Mouse (Mus musculus): Measurements from ENCODE around the gene Fig4. TPM values are rescaled to one million over a fixed set of nuclear protein-coding genes. Genes with fewer than 3 reads are reported as not detected.

Fig4 gene
- polyA plus RNA-seq, 1 experiment from 2014 or later, result 18.1 TPM

DNA sequence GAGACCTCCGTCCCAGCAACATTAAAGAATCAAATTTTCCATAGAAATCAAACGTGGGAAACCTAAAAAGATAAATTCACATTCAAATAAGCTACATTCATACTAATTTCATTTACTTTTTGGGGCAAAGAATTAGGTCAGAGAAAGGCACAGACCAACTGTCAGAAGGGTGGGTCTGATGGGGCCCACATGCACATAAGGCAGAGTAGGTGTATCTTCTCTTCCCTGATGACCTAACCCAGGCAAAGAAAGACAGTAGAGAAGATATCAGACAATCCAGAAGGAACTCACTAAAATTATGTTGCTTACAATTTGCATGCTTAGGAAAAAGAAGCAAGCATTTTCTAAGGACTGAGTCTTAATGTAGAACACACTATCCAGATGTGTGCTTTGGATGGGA, 67.9 kb downstream of the Fig4 start:
- H3K27ac ChIP-seq (ENCODE audit: low read length), result no peak overlapping the region
- ATAC-seq, result no peak
- no peak overlapping the region for H3K9ac ChIP-seq (replicated peaks; ENCODE audit: low read depth)
- 0 out of 2 replicates have a peak, but pooled peaks cover 3% of the 10 kb centered on the region for H3K36me3 ChIP-seq (ENCODE audit: insufficient read depth, low read length)
- TF ChIP-seq EP300 (IDR thresholded peaks at IDR 0.05) (no peak), CTCF (IDR thresholded peaks at IDR 0.05) (no peak)
- no peak overlapping the region for H3K4me2 ChIP-seq (replicated peaks; ENCODE audit: low read depth, low read length)
- DNase-seq (ENCODE audit: low spot score), result no peak
- H3K9me3 ChIP-seq (ENCODE audit: low read length), result no peaks in the 10 kb centered on the region
- H3K4me3 ChIP-seq (ENCODE audit: low read depth, low read length), result no peak overlapping the region
- 95% methylated on average over 2 of the region's 2 CpGs for WGBS
- no peaks in the 10 kb centered on the region for H3K27me3 ChIP-seq (replicated peaks; ENCODE audit: insufficient read depth, low read length)
- H3K4me1 ChIP-seq (ENCODE audit: insufficient read depth, low read depth, low read length), result no peaks in the 10 kb centered on the region

GRCm38 (mm10) chr10:41234552-41234951, 68.5 kb downstream of the Fig4 start:
- Histone ChIP-seq H3K9ac (replicated peaks; ENCODE audit: low read depth) (no peak overlapping the region), H3K4me1 (ENCODE audit: insufficient read depth, low read depth, low read length) (no peaks in the 10 kb centered on the region)
- TF ChIP-seq CTCF (IDR thresholded peaks at IDR 0.05) (no peak), EP300 (IDR thresholded peaks at IDR 0.05) (no peak)

GRCm38 (mm10) chr10:41233140-41233539, 69.9 kb downstream of the Fig4 start:
- ATAC-seq, result no peak

More at GRCm38 (mm10) chr10:41234552-41234951, 68.5 kb downstream of the Fig4 start:
- WGBS, result 69% methylated on average over 9 of the region's 9 CpGs
- no peak for DNase-seq (ENCODE audit: low spot score)
- Histone ChIP-seq H3K27me3 (replicated peaks; ENCODE audit: insufficient read depth, low read length) (no peaks in the 10 kb centered on the region), H3K4me2 (replicated peaks; ENCODE audit: low read depth, low read length) (no peak overlapping the region), H3K36me3 (ENCODE audit: insufficient read depth, low read length) (0 out of 2 replicates have a peak, but pooled peaks cover under 1% of the 10 kb centered on the region), H3K27ac (ENCODE audit: low read length) (no peak overlapping the region), H3K9me3 (ENCODE audit: low read length) (no peaks in the 10 kb centered on the region), H3K4me3 (ENCODE audit: low read depth, low read length) (no peak overlapping the region)
- ATAC-seq, result no peak

GRCm38 (mm10) chr10:41231163-41231835, 71.8 kb downstream of the Fig4 start:
- Histone ChIP-seq H3K4me3 (ENCODE audit: low read depth, low read length) (no peak overlapping the region), H3K27ac (ENCODE audit: low read length) (no peak overlapping the region), H3K9me3 (ENCODE audit: low read length) (no peaks in the 10 kb centered on the region), H3K27me3 (replicated peaks; ENCODE audit: insufficient read depth, low read length) (no peaks in the 10 kb centered on the region), H3K4me1 (ENCODE audit: insufficient read depth, low read depth, low read length) (no peaks in the 10 kb centered on the region), H3K4me2 (replicated peaks; ENCODE audit: low read depth, low read length) (no peak overlapping the region), H3K9ac (replicated peaks; ENCODE audit: low read depth) (no peak overlapping the region), H3K36me3 (ENCODE audit: insufficient read depth, low read length) (no peaks in the 10 kb centered on the region)
- 78% methylated on average over 6 of the region's 6 CpGs for WGBS
- no peak for TF ChIP-seq CTCF (IDR thresholded peaks at IDR 0.05)
- TF ChIP-seq EP300 (IDR thresholded peaks at IDR 0.05), result no peak
- DNase-seq (ENCODE audit: low spot score) (no peak), ATAC-seq (no peak)

More at GRCm38 (mm10) chr10:41233140-41233539, 69.9 kb downstream of the Fig4 start:
- TF ChIP-seq CTCF (IDR thresholded peaks at IDR 0.05) (no peak), EP300 (IDR thresholded peaks at IDR 0.05) (no peak)
- Histone ChIP-seq H3K36me3 (ENCODE audit: insufficient read depth, low read length) (no peaks in the 10 kb centered on the region), H3K4me3 (ENCODE audit: low read depth, low read length) (no peak overlapping the region), H3K4me1 (ENCODE audit: insufficient read depth, low read depth, low read length) (no peaks in the 10 kb centered on the region), H3K4me2 (replicated peaks; ENCODE audit: low read depth, low read length) (no peak overlapping the region), H3K27me3 (replicated peaks; ENCODE audit: insufficient read depth, low read length) (no peaks in the 10 kb centered on the region), H3K9ac (replicated peaks; ENCODE audit: low read depth) (no peak overlapping the region), H3K9me3 (ENCODE audit: low read length) (no peaks in the 10 kb centered on the region), H3K27ac (ENCODE audit: low read length) (no peak overlapping the region)
- WGBS, result 75% methylated on average over 6 of the region's 6 CpGs
- no peak for DNase-seq (ENCODE audit: low spot score)

GRCm38 (mm10) chr10:41227626-41228025, 75.4 kb downstream of the Fig4 start:
- no peak for TF ChIP-seq CTCF (IDR thresholded peaks at IDR 0.05)
- TF ChIP-seq EP300 (IDR thresholded peaks at IDR 0.05), result no peak
- Histone ChIP-seq H3K27ac (ENCODE audit: low read length) (no peak overlapping the region), H3K36me3 (ENCODE audit: insufficient read depth, low read length) (no peaks in the 10 kb centered on the region; the same call in 1 of the 2 replicates), H3K9me3 (ENCODE audit: low read length) (no peaks in the 10 kb centered on the region), H3K27me3 (replicated peaks; ENCODE audit: insufficient read depth, low read length) (no peaks in the 10 kb centered on the region), H3K4me1 (ENCODE audit: insufficient read depth, low read depth, low read length) (no peaks in the 10 kb centered on the region), H3K9ac (replicated peaks; ENCODE audit: low read depth) (no peak overlapping the region), H3K4me2 (replicated peaks; ENCODE audit: low read depth, low read length) (no peak overlapping the region), H3K4me3 (ENCODE audit: low read depth, low read length) (no peak overlapping the region)
- no peak for DNase-seq (ENCODE audit: low spot score)
- 88% methylated on average over 7 of the region's 7 CpGs for WGBS
- no peak for ATAC-seq

DNA sequence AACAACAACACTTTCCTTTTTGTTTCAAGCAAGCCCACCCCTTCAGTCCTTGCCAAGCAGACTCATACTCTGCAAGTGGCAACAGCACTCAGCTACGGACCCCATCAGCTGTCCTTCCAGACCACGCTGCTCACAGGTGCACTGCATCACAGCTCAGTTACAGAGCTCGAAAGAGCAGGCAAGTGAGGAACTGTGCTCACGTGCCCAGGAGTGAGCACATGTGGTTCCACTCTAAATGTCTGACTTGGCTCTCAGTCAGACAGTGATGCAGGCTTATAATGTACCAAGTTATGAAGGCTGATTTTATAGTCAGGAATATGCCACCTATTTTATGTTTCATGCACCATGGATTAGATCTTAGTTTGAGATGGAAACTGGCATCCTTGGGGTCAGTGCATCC, 79.6 kb downstream of the Fig4 start:
- Histone ChIP-seq H3K27me3 (replicated peaks; ENCODE audit: insufficient read depth, low read length) (no peaks in the 10 kb centered on the region), H3K9ac (replicated peaks; ENCODE audit: low read depth) (no peak overlapping the region), H3K4me2 (replicated peaks; ENCODE audit: low read depth, low read length) (no peak overlapping the region), H3K36me3 (ENCODE audit: insufficient read depth, low read length) (no peaks in the 10 kb centered on the region; the same call in 1 of the 2 replicates), H3K4me3 (ENCODE audit: low read depth, low read length) (no peak overlapping the region), H3K9me3 (ENCODE audit: low read length) (no peaks in the 10 kb centered on the region), H3K27ac (ENCODE audit: low read length) (no peak overlapping the region), H3K4me1 (ENCODE audit: insufficient read depth, low read depth, low read length) (no peaks in the 10 kb centered on the region)
- ATAC-seq (no peak), DNase-seq (ENCODE audit: low spot score) (no peak)
- 69% methylated on average over 4 of the region's 4 CpGs for WGBS
- no peak for TF ChIP-seq EP300 (IDR thresholded peaks at IDR 0.05)
- no peak for TF ChIP-seq CTCF (IDR thresholded peaks at IDR 0.05)
